Mouse (Mus musculus) heart, adult 10 weeks (tissue): ENCODE results near the gene Fpgt. TPM values are rescaled to one million over a fixed set of nuclear protein-coding genes. Genes with fewer than 3 reads are reported as not detected.

ENCODE experiments used
- polyA plus RNA-seq: library from polyadenylated mRNA; stranded (reverse); fragments of 350-450 nt; fragmentation: Illumina TruSeq; extraction: RNeasy Lipid Tissue Mini Kit (QIAGEN cat#74804); gene quantifications from one replicate; pipeline ENCODE4 v1.2.3, GENCODE M21; 2014; ENCODE audit warnings: low read depth, low replicate concordance

Fpgt gene
- polyA plus RNA-seq: 18.0 TPM

GRCm38 (mm10) chr3:155093116-155093956 lies at the start of gene Fpgt, which contains the start of gene Lrriq3:
Gene Fpgt, minus strand, starts transcription at chr3:155093403.
Gene Lrriq3, plus strand, starts transcription at chr3:155093434.

GRCm38 (mm10) chr3:155055231-155055916 lies 37.8 kb downstream of the Fpgt start, which contains the start of gene Tnni3k:
Gene Tnni3k, minus strand, starts transcription at chr3:155055407.

Other genes starting within 250 kb of the Fpgt start
- gene Tnni3k, start 38.0 kb downstream of the Fpgt start, polyA plus RNA-seq: 87.4 TPM
- 0.26 TPM for gene Lrriq3, start within 50 bp of the Fpgt start, polyA plus RNA-seq